Mouse (Mus musculus) gastrocnemius, postnatal 14 days (tissue): ENCODE measurements at regions not wholly inside any gene's neighbourhood (a gene's known extent, or its start where the extent isn't known, plus 50 kb on each side); places are given as distances from the start of the nearest gene placed in this dataset.

ENCODE experiments used
- DNase-seq: peaks from one replicate; pipeline ENCODE4 v3.0.0; 2021; ENCODE audit warnings: mixed read lengths
- intact Hi-C: fragments of 180-260 bp; cut with DNase I; formaldehyde crosslinking; loops from one replicate; pipeline ENCODE4 v1.15.1; 2025; ENCODE audit warnings: low total_unique reads

DNA sequence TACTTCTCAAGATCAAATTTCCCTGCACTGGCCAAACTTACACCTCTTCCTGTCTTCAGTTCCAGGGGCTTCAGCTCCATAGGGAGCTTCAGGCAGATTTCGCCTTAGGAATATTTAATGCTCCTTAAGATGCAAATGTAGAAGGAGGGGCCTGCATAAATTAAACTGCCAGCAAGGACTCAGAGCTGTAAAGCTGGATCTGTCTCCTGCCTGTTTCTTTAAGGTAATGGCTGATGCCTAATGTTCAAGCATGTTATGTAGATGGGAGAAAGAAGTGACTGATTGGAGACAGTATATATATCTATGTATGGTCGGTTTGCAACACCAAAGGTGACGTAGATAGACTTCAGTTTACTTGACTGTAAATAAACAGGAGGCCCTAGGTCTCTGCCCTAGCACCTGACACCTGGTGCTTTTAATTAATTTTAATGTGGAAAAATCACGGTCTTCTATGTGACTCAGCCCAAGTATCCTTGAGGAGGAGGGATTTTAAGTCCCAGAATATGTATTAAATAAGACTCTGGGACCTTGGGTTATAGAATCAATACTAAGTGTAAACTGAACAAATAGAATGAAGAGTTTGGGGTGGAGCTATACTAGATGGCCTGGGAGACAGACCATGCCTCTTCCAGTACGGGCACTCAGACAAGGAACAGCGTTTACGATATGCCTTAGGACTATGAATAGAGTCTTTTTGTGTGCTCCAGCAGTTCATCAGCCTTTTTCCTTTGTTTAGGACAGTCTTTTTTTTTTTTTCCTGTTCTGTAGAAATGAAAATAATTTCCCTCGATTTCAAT, 651.7 kb upstream of the Lmcd1 start:
- no peak for DNase-seq
- intact Hi-C loops, result no loop called here

DNA sequence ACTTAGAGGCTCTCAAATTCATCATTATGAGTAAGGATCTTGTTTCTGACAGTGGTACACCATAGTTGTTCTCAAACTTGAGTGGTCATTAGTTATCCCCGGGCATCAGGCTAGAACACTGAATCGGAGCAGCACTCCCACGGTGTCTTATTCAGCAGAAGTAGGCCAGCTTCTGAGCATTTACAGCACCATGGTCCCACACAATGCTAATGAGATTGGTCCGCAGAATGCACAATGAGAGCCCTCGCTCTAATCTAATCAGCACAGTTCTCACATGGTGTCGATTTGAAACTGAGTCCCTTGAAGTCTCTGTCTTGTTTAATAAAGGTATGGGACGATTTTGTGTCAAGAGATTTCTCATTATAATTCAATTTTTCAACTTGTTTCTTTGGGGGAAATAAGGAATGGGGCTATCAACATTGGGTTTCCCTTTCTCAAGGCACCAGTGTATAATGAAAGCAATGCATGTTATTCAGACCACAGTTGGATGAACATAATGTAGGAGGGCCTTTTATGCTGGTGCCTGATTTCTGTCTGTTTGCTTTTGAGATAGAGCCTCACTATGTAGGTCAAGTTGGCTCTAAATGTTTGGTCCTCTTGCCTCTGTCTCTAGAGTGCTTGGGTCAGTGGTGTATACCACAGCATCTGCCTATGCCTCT, 650.9 kb upstream of the Lmcd1 start:
- DNase-seq, result no peak
- intact Hi-C loops, result no loop called here

DNA sequence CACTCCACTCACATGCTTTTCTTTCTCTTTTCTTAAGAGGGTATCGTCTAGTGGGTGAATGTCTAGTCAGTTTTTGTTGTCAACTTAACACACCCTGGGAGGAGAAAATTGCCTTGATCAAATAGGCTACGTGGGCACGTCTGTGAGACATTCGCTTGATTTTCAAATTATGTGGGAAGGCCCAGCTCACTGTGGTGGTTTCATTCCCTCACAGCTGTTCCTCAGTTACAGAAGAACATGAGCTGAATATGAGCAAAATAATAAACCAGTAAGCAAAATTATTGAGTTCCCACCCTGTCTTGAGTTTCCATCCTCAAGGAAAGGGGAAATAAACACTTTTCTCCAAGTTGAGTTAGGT, 650.4 kb upstream of the Lmcd1 start:
- no peak for DNase-seq
- intact Hi-C loops, result no loop called here

DNA sequence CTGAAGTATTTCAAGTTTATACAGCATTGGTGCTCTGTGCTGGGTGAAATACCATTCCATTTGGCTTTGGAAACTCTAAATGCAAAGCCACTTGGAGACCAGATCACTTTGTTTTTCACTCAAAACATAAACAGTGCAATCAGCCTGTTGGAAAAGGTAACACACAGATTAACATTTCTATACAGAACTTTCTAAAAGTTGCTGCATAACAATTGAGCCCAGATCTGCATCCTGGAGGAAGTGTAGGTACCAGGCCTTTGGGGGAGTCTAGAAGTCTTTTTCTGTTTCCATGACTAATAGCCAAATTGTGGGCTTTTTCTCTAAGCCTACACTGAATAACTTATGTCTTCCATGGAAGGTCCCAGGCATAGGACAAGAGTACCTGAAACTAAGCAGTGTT, 648.1 kb upstream of the Lmcd1 start:
- DNase-seq, result no peak
- intact Hi-C loops, result no loop called here

DNA sequence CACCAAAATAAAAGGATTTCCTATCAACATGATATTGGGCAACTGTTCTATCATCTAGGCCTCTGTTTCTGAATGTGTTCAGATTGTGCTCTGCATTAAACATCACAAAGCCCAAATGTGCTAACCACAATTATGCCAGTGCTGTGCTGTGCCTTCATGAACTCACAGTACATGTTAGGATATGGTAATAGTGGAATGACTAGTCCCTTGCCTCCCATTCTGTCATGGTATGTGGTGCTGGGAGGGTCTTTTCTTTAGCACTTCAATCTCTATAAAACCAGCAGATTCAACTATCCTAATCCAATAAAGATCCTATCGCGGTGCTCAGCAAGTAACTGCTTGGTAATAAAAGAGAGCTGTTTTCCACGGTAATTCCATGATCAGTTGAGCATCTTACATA, 620.8 kb upstream of the Lmcd1 start:
- intact Hi-C loops, result no loop called here
- no peak for DNase-seq

DNA sequence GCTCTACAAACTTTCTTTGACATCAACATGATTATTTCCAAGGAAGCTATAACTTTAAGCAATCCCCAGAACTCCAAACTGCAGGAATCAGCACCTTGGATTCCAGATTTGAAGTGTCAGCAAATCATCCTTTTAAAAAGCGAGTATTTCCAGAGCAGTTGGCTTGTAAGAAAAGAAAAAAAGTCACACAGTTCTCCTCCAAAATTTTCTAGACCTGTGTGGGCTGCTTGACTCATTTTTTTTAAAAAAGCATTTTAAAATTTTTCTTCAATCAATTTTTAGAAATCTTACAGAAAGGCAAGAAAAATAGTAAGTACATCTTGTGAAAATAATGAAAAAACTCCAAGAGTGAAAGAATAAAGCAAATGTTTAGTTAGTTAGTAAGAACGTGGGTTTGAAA, 613.6 kb upstream of the Lmcd1 start:
- no peak for DNase-seq
- intact Hi-C loops, result no loop called here

DNA sequence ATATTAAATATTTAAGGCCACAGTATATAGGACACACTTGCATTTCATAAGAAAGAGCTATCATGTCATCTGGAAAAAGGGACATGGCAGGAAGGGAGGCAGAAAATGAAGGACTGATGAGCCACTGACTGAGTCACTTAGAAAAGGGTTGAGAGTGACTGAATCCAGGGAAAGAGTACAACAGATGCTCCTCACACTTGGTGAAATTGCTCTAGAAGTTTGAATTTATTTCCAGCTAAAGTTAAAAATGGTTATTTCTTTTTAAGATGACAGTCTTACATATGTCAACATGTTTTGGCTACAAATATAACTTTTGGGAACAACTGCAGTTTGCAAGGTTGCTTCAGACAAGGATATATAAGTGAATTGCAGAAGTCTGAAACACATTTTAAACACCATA, 609.0 kb upstream of the Lmcd1 start:
- DNase-seq, result no peak
- intact Hi-C loops, result no loop called here

DNA sequence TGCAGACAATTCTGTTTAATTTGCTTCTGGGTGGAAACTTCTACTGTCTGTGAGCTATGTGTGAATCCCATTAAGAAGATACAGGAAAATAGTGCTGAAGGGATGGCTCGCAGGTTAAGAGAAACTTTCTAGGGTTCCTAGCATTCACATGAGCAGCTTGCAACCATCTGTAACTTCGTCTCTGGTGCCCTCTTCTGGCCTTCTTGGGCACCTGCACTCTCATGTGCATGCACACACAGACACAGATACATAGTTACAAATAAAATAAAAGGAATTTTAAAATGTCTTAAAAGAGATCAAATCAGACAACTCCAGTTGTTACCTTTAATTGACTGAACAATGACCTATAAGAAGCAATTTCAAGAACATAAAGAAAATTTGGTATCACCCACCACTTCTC, 588.6 kb upstream of the Lmcd1 start:
- intact Hi-C loops, result no loop called here
- DNase-seq, result no peak

DNA sequence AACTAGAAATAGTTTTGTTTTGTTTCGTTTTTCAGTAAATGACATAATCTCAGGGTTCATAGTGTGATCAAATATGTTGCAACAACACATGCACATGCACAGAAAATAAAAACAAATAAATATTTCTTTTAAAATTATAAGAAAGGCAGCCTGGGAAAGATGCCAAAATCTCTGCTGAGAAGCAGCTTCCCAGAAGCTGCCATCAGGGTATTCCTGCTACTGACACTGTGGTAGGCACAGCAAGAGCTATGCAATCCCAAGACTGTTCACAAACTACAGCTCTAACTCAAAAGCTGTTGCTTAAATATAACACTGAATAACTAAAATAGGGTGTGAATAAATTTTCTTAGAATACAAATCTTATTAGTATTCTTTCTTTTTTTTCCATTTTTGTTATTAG, 570.7 kb upstream of the Lmcd1 start:
- intact Hi-C loops, result no loop called here
- DNase-seq, result no peak

DNA sequence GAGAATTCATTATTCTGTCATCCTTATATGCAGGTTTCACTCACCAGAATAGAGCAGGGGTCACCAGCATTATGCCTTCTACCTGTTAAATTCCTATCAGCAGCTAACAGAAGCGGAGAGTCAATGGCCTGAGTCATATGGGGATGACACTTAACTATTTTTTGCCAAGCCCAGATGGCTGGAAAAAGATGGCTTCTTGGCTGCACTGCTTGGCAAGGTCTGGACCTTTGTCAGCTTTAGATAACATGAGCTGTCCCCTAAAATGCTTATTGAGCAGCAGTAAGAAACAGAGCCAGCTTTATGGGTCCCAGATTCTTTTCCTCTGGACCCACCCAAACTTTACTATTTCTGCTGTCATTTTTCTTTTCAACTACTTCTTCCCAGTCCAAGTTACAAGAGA, 565.3 kb upstream of the Lmcd1 start:
- intact Hi-C loops, result no loop called here
- no peak for DNase-seq

DNA sequence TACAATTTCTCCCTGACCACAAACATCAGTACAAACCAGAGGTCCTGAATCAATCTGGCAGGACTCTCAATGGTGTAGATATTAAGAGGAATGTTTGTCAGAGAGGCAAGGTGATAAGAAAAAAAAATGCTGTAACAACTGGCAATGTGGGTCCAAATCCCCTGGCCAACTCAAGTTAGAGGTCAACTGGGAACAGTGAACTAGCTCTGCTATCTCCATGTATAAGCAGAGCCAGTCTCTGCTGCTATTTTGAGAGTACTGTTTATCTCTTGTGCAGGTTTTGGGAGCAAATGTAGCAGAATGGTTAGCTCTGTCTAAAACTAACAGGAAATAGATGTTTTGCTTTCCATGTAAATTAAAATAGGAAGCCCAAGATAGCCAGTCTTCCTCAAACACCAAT, 547.6 kb upstream of the Lmcd1 start:
- intact Hi-C loops, result no loop called here
- DNase-seq, result no peak

DNA sequence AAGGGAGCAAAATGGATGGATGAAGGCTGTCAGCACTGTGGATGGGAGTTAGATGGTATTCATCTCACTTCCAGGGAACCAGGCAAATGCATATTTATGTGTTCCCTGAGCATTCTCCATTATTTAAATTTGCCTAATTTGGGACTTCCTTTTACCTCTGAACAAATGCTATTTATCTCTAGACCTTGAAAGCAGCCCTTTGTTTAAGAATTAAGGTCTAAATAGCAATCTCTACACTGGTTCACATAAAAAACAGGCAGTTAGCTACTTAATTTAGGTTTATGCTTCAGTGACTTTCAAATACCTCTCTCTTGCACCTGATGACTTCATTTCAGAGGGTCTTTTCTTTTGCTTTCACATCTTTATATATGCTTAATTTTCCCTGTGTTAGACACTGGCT, 543.2 kb upstream of the Lmcd1 start:
- intact Hi-C loops, result no loop called here
- no peak for DNase-seq

DNA sequence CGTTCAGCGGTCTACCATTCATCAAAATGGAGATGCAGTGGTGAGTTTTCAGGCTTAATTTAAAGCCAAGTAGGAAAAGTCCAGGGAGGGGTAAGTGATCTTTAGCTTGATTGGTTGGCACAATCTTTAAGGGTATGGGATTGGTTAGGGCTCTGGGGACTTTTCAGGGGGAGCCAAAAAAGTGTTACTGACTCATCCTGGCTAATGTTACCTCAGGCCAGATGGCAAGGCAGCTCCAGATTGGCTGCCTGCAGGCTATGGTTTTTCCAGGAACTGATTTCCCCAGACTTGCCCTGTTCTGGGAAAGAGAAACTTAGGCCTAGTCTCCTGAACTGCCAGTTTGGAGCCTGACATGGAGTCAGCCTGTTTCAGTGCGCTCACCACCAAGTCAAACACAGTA, 539.6 kb upstream of the Lmcd1 start:
- DNase-seq, result no peak
- intact Hi-C loops, result no loop called here

DNA sequence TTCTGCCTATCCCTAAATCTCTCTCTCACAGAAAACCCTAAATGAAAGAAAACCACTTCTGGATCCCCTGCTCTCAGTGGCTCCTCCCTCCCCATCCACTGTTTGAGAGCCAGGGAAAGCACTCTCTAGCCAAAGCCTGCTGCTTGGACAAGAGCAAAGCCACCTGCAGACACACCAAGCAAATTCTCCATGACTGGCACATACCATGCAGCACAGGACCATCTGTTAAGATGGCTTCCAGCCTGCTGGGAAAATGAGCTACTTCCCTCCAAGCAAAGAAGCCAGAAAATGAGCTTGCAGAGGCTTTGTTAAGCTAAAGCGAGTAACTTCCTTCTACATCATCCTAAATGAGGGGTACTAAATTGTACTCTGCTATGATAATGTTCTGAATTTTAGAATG, 534.6 kb upstream of the Lmcd1 start:
- intact Hi-C loops, result no loop called here
- no peak for DNase-seq

DNA sequence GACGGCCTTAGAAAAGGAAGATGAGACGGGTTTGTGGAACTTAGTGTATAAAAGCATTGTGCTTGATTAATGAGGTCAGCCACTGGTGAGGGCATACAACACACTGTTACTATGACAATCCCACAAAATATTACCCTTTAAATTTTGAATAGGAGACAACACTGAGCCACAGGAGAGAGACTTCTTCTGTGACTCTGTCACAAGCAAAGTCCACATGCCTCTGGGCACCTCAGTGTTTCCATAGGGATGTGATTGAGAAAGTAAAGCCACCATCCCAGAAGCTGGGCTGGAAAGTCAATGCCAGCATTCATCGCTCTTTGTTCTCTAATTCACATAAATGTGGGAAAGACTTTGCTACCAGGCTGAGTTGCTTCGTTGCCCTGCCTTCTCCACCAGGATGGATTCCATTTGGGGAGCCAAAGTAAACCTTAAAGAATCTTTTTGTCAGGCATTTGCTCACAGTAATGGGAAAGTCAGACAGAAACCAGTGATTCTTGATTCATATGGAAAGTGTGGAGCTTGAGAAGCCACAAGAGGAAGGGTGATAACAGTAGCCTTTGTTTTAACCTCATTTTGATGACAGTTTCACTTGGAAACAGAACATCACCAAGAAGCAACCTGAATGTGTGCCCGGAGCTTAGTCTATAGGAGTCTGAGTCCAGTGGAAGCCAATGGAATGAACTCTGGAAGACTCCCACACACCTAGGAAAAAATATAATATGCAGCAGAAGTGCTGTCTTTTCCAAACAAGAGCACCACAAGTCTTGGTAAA, 491.7 kb upstream of the Lmcd1 start:
- intact Hi-C loops, result no loop called here
- no peak for DNase-seq

DNA sequence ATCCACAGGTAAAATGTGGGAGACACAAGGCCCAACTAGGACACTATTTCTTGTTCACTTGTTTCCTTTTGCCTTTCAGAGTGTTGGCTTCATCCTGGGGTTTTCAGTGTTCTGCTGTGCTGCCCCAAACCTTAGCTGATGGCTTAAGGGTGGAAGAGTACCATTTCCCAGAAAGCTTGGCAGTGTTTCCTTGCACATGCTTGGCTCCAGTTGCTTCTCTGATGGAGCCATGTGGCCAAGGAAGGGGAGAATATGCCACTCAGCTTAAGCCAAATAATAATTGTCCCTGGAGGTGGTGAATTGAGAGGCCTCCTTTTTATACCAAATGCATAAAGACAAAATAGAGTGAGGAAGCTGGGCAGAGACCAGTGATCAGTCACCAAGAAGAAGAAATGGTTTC, 464.9 kb upstream of the Lmcd1 start:
- DNase-seq, result no peak
- intact Hi-C loops, result no loop called here

DNA sequence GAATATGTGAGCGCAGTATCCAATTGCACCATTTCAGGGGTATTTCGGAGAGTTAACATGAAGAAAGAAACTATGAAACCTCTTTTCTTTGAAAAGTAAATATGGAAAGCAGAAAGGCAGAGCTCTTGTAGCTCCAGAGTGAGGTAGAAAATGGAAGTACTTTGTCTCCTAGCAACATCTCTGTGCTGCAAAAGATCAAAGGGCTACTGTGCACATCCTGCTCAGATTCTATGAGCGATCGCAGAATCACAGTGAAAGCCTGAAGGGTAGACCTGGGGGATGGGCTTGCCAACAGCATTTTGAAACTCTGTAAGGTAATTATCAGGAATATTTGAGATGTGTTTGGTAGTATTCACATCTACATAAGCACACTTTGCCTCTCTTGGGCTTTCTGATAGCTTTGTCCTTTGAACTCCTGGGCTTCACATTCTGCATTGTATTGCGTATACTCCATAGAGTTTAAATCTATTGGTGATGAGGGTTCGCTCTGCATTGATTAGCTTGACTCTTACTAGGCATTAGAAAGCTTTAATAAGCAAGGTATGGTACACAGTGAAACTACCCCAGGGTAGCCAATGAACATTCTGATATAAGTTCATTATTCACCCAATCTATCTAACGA, 459.5 kb upstream of the Lmcd1 start:
- intact Hi-C loops, result no loop called here

DNA sequence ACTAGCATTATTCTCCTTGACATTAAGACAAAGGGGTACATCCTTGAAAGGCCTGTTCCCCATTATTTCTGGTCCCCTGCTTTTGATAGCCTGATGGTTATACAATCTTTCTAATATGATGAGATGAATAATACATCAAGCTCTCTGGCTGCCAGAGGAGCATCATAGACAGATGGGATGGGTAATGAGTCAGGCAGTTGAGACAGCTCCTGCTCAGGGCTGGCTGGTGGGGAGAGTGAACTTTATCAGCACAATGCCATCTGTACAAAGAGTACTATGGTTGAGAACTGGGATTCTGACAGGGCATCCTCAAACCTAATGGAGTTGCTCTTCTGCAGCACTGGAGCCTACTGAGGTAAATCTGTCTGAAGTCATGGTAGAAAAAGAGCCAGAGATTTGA, 458.4 kb upstream of the Lmcd1 start:
- intact Hi-C loops, result no loop called here
- no peak for DNase-seq

More for the DNA sequence above, 459.5 kb upstream of the Lmcd1 start:
- DNase-seq, result no peak

DNA sequence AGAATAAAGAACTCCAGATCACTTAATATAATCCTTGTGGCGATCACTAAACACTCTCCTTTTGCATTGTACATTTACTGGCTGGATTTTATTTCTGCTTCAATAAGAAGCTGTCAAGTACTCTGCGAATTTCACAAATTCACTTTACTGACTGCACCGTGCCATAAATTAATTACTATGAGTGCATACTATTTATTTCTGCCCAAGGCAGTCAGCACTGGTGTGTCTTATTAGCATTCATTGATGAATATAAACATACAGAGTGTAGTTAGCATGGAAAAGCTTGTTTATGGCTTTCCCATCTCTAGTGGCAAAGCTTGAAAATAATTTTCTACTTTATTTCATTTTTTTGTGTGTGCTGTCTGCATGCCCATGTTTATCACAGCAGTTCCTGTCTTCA, 453.3 kb upstream of the Lmcd1 start:
- intact Hi-C loops, result no loop called here
- DNase-seq, result no peak

DNA sequence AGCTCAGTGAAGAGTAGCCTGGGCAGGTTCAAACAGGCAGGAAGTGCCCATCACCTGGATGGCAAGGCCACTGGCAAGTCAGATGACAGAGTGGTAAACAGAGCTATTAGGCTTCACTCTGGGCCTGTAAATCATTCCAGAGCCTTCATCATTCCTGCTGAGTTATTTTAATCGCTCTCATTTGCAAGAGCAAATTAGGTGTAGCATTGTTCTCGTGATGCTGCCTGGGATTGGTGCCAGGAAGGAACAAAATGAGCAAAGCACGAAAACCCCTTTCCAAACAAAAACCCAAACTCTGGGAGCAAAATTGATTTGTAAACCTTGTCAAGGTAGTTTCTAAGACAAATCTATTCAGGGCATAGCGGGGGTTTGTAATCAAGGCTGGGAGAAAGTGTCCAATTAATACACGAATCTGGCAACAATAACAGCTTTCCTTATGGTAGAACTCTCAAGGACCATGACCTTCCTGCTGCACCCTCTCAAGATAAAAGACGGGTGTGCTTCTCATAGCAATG, 429.2 kb upstream of the Lmcd1 start:
- no peak for DNase-seq
- intact Hi-C loops, result no loop called here
